Mouse (Mus musculus) left cerebral cortex, adult 11 months (tissue): Measurements from ENCODE around the gene Gm5460.

ENCODE experiments used
- DNase-seq: peaks from one replicate; pipeline ENCODE4 v3.0.0; 2022; ENCODE audit warnings: low spot score

Gm5460 gene

DNA sequence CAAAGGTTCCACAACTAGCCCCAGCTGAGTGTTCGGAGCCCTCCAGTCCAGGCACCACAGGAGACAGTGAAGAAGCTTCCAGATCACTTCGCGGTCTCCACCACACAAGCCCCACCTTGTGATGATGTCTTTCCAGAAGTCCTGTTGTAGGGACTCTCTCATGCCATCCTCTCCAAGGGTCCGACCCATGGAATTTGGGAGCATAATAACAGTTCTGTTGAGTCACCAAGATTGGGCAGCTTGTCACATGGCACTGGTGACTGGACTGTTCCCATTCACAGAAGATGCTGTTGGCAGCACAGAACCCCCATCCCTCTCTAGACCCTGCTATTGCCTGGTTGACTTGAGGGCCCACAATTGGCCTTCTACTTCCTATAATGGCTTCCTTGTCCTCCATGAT is at the start of gene Gm5460:
Gene Gm5460 (plus strand): TSS at position 378 of the 400 bp plus-strand sequence.
- no peak for DNase-seq

DNA sequence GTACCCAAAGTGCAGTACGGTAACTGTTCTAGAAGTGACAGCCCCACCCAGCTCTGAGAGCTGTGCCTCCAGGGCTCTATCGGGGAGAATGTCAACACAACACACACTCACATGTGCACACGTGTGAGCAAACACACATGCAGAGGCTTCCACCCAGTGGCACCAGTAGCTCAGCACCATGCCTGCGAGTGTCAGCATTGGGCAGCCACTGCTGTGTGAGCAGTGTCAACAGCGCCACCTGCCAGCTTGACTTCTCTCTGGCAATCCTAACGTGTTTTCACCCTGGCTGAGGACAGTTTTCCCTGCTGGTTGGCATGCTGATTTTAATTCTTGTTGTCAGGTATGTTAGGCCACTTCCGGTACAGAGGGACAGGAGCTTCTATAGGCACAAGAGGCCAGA is 43.9 kb upstream of the Gm5460 start:
- no peak for DNase-seq

DNA sequence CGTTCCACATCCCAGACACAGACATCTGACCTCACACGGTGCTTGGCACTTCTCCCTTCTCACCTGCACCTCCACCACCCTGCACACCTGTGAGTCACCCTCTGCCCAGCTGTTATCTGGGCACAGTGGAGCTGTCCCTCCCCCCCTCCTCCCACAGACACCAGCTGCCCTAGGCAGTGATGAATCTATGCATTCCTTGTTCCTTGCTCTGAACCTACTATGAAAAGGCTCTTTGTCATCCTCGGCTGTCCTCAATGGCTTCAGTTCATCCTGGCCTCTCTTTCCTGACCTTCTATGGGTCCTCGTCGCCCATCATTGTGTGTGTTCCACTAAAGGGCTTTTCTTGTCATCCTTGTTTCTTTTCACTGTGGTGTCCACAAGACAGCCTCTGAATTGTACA is 41.8 kb upstream of the Gm5460 start:
- DNase-seq, result peak; percentile 26

DNA sequence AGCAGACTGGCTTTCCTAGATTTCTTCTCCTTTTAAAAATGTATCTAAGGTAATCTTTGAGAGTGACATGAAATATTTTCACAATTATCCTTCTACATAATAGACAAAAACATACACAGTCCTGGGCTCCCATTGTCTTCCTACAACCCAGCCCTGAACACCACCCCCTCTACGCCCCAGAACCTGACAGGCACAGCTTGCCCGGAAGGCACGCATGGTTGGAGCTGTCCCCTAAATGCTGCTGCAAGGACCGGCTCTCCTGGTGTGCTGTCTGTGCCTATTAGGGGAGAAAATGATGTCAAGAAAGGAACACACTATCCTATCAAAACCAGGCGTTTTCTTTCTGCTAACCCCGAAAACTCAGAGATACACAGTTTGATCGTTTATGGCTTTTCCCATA is 38.8 kb upstream of the Gm5460 start:
- DNase-seq, result no peak

DNA sequence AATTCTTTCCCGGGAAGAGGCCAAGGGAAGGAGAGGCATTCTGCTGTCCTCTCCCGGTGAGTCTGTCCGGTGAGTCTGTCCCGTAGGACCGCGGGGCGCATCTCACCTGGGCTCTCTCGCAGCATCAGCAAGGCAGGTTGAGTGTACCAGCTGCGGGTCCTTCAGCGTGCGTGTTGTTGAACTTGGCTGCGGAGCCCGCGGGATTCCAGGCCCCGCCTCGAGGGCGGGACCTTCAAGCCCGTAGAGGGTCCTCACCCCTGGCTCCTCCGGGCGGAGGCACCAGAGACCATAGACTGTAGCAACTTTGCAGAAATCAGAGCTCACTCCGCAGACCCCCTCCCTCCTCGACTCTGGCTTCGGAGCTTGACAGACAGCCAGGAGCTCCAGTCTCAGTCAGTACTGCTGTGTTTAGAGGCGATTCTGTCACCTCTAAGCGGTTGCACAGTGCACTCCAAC is 37.9 kb upstream of the Gm5460 start, which contains the start of gene Zfp488:
Gene Zfp488 (minus strand): TSS at position 161 of the 456 bp plus-strand sequence.
- no peak for DNase-seq

DNA sequence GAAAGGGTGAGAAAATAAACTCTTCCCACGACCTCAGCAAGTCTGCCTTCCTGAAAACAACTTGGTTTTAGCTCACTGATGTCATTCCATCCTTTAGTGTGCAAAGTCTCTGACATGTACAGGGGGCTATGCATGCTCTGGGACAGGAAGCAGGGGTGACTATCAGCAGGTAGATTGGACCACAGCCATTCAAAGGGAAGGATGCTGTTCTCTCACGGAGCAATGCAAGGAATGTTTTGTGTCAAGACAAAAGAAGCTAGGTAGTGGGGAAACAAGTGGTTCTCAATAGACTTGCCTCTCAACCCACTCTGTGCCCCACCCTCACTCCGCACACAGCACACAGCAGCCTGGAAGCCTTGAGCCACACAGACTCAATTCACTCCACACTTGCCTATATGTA is 27.4 kb upstream of the Gm5460 start:
- no peak for DNase-seq

DNA sequence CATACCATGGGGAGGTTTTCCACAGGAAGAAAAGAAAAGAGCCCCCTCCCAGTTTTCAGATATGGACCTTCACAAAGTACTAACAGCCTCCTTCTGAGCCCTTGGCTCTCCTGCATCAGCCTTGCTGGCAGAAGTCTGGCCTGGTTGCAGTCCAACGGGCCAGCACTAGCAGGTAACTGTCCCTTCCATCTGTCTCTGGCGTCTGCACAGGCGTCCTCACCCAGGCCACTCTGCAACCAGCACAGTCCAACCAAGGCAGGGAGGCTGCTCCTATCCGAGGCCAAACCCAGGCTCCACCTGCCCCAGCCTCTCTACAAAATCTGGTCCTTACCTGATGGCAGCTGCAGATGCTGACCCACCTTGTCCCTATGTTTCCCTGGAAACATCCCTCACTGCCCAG is 24.6 kb upstream of the Gm5460 start:
- no peak for DNase-seq

DNA sequence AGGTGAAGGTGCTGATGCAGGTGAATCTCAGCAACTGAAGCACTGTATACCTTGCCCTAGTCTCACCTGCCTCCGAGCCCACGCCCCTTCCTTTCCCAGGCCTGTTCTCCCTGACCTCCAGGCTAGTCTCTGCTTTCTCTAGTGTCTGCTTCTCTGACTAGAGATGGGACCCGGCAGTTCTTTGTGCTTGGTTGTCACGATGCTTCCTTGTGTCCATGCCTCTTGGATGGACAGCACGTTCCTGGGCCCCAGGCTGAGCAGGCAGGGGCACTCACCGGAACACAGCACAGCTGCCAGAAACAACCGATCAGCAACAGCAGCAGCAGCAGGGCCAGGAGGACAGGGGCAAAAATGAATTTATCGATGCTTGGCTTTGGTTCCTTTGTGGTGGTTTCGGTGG is 23.5 kb upstream of the Gm5460 start:
- no peak for DNase-seq

DNA sequence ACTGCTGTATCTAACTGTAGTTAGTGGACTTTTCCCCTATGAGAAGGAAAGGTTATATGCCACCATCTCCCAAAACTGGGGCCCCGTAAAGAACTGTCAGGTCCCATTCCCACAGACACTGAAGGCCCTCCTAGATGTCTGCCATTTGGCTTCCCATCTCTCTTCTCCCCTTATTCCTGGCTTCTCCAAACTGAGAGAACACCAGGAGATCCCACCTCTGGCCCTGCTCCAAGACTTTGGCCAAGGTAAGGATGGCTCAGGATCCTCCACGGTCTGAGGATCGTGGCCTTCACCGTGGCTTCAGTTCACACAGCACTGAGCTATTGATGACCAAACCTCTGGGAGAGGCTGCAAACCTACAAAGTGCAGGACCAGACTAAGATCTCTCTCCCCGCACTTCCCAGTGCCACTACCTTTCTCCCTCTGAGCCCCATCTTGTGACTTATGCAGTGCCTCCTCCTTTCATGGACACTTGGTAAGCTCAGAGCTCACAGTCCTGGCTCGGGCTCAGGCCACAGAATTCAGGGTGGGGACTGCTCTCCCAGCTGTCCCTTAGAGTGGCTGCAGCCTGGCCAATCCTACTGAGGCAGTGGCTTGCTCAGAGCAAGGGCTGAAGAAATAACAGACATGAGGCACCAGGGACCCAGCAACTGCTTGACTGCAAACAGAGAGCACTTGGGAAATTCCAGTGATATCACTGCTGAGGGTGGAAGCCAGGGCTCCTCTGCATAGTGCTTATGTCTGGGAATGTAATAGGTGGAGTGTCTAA is 22.9 kb upstream of the Gm5460 start:
- no peak for DNase-seq

DNA sequence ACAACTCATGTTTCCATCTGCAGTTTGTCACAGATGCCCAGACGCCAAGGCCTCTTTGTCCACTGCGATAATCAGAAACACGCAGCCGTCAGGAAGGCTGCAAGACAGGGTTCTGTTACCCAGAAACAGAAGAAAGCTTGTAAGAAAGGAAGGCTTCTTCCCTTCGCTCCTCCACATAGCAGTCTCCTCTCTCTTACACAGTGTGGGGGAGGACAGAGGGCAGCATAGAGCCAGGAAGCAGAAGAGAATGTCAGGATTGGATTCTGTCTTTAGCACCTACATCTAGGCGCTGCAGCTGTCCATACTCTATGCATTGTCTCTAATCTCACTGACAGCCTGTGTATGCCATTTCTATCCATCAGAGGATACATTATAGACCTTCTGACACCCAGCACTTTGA is 19.1 kb upstream of the Gm5460 start:
- no peak for DNase-seq

DNA sequence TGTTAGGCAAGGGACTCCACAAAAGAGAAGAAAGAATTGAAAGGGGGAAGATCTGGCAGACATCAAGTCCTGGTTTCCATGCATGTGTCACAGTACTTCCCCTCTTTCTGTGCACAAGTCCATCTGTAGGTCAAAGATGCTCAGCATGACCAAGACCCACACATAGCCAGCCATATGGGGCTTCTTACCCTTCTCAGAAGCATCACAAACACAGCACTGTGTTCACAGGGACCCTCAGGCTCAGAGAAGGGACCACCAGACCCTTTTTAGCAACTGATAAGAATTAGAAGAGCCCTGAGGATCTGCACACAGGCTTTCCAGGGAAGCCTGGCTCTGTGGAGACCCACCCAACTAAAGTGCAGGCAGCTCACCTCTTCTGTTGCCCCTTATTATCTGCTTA is 16.5 kb upstream of the Gm5460 start:
- no peak for DNase-seq

DNA sequence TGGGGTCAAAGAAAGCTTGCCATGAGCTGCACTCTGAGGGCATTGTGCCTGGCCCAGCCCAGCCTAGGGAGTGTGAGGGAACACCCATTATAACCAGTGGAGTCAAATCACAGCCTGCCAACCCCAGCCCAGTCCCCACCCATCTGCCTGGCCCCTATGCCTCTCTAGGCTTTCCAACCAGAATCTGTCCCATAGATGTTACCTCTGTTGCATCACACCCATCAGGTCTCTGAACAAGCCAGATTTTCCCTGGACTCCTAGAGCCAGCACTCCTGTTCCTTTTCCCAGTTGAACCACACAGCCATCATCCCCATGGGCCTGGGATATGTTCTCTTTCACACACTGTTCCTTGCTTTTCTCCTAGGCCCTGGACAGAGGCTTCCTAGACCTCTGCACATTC is 15.1 kb upstream of the Gm5460 start:
- no peak for DNase-seq

DNA sequence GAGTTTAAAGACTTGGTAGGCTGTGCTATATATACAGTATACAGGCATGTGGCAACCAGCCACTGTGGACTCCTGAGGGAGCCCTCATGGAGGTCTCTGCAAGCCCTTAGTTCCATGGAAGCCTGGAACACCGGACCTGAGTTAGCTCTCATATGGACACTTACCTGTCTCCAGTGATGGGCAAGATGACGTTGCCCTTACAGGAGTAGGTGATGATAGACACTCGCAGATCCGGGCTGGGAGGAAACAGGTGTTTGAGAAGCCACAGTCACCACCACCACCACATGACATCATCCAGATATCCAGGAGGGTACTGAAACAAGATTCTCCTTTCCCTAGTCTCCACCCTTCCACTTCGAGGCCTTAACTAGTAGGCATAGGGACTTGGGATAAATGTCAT is 14.2 kb upstream of the Gm5460 start:
- DNase-seq, result no peak

DNA sequence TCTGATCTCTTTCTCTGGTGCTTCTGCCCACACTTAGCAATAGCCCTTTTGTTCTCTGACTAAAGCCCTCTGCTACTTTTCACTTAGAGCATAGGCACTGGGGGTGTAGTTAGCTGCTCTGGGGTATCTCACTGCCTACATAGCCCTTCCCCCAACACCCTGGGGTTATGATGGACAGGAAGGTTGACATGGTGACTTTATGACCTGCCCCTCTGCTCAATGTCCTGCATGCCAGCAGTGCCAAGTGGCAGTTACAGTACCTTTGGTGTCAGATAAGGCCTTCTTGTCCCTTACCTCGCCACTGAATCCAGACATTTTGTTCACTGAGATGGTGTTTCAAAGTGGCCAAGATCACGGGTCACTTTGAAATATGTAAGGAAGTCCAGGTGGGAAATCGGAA is 1.5 kb upstream of the Gm5460 start, which contains the start of gene Gm30083:
Gene Gm30083 (minus strand): TSS at position 120 of the 400 bp plus-strand sequence.
- DNase-seq, result no peak

DNA sequence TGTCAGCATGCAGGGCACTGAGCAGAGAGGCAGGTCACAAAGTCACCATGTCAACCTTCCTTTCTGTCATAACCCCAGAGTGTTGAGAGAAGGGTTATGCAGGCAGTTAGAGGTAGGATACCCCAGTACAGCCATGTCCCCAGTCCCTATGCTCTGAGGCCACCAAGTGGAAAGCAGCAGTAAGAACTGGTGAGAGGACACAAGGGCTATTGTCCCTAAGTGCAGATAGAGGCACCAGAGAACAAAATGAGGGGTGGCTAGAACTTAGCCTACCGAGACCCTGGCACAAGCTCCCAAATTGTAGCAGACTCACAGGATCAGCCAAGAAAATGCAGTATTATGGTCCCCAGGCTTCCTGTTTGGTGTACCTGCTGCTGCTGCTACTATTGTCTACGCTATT is 380 bp downstream of the Gm5460 start:
- no peak for DNase-seq

DNA sequence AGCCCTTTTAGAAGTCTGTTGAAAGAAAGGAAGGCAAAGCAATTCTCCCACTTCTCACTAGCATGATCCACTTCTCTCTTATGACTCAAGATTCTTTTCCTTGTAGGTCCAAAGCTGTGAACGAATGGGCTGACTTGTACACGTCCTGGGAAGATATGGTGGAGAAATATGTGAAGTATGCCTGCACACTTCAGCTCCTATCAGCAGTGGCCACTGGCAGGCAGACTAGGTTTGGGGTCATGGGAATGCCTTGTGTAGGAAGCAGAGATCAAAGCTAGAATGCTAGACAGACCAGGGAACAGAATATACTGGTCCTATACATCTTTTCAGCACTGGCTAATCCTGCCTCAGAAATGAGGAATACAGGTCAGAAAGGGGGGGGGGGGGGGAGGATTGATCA is 10.2 kb downstream of the Gm5460 start:
- no peak for DNase-seq

DNA sequence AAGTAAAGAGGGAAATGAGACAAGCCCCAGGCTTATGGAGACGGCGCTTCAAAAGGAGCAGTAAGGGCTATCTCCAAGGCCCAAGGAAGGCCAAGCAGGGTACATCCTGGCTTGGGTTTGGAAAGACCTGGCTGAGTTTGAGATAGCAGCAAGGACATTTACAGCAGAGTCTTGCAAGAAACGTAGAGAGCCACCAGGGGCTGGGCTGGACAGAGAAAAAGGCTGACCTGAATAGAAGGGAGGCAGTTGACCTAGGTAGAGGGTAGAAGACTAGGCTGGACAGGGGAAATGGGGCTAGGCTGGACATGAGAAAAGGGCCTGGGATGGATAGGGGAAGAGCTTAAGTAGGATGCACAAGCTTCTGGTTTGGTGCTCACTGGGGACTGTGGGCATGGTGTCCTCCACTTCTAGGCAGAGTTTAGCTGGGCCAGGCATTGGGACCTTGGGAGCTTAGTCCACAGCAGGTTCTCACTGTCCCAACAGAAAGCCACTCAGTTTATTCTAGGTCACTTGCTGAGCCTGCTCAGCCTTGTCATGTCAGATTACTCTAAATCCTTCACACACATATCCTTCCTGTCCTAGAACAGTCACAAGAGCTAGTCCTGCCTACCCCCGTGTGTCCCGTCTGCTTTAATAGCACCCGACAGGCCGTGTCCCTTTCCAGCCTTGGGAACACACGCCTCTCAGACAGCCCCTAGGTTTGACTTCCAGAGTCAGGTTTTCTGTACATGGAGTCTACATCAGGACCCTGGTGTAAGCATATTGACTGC is 17.5 kb downstream of the Gm5460 start:
- DNase-seq, result no peak

DNA sequence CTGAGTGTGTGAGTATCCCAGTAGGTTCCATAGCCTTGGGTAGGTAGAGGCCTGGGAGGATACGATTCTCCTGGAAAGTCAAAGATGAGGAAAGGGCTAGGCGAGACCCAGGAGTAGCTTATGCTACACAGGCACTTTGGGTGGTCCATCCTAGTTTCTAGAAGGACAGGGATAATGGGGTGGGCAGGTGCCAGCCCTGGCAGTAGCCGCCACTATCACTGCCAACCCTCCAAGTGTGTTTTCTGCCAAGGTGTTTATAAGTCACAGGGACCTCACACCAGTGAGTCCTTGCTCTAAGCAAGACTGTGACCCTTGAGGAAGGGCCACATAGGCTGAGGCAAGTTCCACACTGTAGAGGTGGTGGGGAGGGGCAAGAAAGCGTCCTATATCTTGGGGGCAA is 24.7 kb downstream of the Gm5460 start:
- DNase-seq, result no peak

DNA sequence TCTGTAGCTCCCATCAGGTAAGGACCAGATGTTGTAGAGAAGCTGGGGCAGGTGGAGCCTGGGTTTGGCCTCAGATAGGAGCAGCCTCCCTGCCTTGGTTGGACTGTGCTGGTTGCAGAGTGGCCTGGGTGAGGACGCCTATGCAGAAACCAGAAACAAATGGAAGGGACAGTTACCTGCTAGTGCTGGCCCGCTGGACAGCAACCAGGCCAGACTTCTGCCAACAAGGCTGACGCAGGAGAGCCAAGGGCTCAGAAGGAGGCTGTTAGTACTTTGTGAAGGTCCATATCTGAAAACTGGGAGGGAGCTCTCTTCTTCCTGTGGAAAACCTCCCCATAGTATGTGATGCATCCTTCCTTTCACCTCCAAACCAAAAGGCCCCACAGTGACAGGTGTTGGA is 26.8 kb downstream of the Gm5460 start:
- no peak for DNase-seq

DNA sequence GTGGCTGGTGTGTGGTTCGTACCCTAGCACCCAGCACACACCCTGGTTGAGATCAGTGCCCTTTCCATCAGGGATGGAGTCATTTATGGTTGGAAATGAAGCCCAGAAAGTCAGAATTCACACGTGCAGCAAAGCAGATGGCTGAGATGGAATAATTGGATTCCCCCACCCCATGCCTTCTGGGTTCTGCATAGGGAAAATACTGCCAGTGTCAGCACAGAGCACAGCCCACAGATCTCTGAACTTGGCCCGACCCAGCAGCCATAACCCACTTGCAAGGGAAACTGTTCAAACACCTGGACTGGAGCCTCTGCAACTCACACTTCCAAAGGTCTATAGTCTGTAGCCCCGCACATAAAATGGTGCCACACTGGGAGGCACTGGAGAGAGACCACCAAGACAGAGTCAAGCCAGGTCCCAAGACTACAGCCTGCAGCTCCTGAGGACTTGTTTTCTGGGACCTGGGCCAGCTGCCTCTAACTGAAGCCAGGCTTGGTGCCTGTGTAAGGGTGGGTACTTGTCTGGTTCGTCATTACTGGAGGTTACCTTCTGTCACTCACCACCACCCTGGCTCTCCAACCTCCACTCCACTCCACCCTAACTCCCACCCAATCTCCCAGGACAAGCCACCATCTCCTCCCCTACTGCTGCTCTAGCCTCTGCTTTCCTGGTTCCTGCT is 33.7 kb downstream of the Gm5460 start:
- no peak for DNase-seq

DNA sequence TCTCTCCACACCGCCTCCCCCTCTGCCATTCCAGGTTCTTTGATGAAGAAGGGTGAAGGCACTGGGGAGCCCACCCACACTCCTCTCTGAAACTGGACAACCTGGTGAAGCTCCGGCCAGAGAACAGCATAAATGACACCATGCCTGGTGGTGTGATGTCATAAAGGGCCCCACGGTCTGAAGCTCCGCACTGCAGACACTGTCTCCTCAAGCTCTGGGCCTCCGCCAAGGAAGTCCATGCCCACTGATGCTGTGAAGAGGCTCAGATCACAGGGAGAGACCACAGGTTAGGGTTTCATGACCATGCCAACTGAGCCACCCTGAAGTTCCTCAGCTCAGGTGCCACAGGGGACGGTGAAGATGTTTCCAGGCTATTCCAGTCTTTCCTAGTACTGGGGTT is 36.0 kb downstream of the Gm5460 start, which contains the start of gene Antxrl:
Gene Antxrl (plus strand): TSS at position 192 of the 400 bp plus-strand sequence.
- DNase-seq, result no peak

DNA sequence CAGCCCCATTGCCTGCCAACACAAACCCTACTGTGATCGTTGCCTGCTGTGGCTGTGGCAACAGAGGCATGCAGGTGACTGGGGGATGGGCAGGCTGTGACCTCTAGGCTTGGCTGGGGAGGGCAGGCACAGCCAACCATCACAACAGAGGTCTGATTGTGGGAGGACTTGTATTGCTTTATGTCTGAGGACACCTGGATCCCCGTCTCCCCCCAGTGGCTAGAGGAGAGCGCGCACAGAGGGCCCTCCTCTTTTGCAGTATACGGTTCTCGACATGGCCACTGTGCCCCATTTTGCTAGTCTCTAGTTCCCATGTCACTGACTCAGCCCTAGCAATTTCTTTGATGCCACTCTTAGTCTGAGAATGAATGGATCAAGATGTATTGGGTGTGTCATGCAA is 55.1 kb downstream of the Gm5460 start:
- no peak for DNase-seq

DNA sequence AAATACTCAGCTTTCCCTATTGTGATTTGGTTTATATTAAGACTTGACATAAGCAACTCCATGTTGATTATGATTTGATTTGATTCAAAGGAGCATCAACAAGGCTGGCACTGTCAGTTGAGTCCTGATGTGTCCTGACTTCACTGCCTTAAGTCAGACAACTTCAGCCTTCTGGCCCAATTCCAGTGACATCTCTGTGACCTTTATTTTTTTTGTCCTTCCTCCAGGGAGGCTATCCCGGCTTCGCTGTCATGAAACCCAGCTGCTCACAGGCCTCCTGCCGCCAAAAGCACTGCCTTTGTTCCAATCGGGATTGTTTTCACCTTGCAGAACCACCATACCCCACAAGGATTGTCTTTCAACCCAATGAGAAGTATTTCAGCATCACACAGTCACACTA is 58.8 kb downstream of the Gm5460 start:
- DNase-seq, result no peak
